Comparison of ENCODE assay signal across 11 mouse cellular contexts in genomic region chr7:44633407-44633806, GRCm38 (mm10). TPM values are rescaled to one million over a fixed set of nuclear protein-coding genes. Genes with fewer than 3 reads are reported as not detected.
DNase-seq lines count a peak whose midpoint lies in the region; ATAC-seq lines count a peak whose summit lies in the region.
"Had no signal": no experiment of that assay in that cellular context is flagged by ENCODE, and none has a peak within 500 bp of the region (broad histone marks: within the 10 kb centered on the region; RNA-seq: fewer than 3 reads in every experiment).

No protein-coding gene starts in this region.

- intact Hi-C loops in heart, postnatal 14 days (cut with DNase I) = no loop called here
- intact Hi-C loops in heart, postnatal 25 days (cut with DNase I) = no loop called here

- H3K27ac ChIP-seq in embryonic facial prominence, embryonic 11.5 days (replicated peaks; ENCODE audit: low read depth, low read length) = no peak overlapping the region
- H3K27ac ChIP-seq: heart, embryonic 13.5 days had no signal

- WGBS in embryonic facial prominence, embryonic 11.5 days = 16% methylated on average over 15 of the region's 15 CpGs

- H3K4me2 ChIP-seq in embryonic facial prominence, embryonic 11.5 days (ENCODE audit: low read depth, low read length) = no peak overlapping the region
- H3K4me2 ChIP-seq: heart, embryonic 13.5 days had no signal

- no peak overlapping the region for H3K4me3 ChIP-seq in embryonic facial prominence, embryonic 11.5 days (ENCODE audit: low read depth, low read length)
- H3K4me3 ChIP-seq: heart, embryonic 13.5 days had no signal

- no peaks in the 10 kb centered on the region for H3K36me3 ChIP-seq in embryonic facial prominence, embryonic 11.5 days (replicated peaks; ENCODE audit: control insufficient read depth, insufficient read depth, low read depth, low read length)
- H3K36me3 ChIP-seq: heart, embryonic 13.5 days had no signal

- no peak overlapping the region for H3K9ac ChIP-seq in embryonic facial prominence, embryonic 11.5 days (replicated peaks; ENCODE audit: low read length)
- H3K9ac ChIP-seq: heart, embryonic 13.5 days had no signal

- ATAC-seq in embryonic facial prominence, embryonic 11.5 days (replicated peaks; ENCODE audit: insufficient number of reproducible peaks, low FRiP score, low TSS enrichment, low read depth) = no peak
- ATAC-seq in inflammation-experienced regulatory T-cells, adult 6 months = no peak

- no peaks in the 10 kb centered on the region for H3K4me1 ChIP-seq in embryonic facial prominence, embryonic 11.5 days (ENCODE audit: control insufficient read depth, insufficient read depth, low read length)
- H3K4me1 ChIP-seq: heart, embryonic 13.5 days had no signal

- peak; percentile 13 to 45 for DNase-seq in heart, postnatal 14 days
- DNase-seq in heart, postnatal 25 days (ENCODE audit: low spot score) = no peak
- DNase-seq in lung, postnatal 10 days = peak; percentile 35
- DNase-seq in lung, adult 18-20 months = no peak
- DNase-seq in R1 (ENCODE audit: low read depth, low spot score) = peak; percentile 69
- DNase-seq in embryonic facial prominence, embryonic 11.5 days (ENCODE audit: low spot score) = peak; percentile 35
- no peak for DNase-seq in frontal cortex, postnatal 25 days (ENCODE audit: low spot score in 2 of 2)

- peaks cover 4% of the 10 kb centered on the region; the same call in 1 of the 2 replicates for H3K27me3 ChIP-seq in embryonic facial prominence, embryonic 11.5 days (ENCODE audit: control insufficient read depth, insufficient read depth, low read length)

- no peaks in the 10 kb centered on the region for H3K9me3 ChIP-seq in embryonic facial prominence, embryonic 11.5 days (replicated peaks; ENCODE audit: control insufficient read depth, low read length)
- H3K9me3 ChIP-seq: heart, embryonic 13.5 days had no signal

RNA-seq across cellular contexts. Expression of gene Myh14, which starts 37.2 kb away (rescaled TPM):
- 10 to 100 TPM; 55.0 to 72.4 TPM for total RNA-seq in heart, postnatal 14 days (2021)
- 10 to 100 TPM; 72.2 to 80.8 TPM for total RNA-seq in heart, postnatal 25 days (2021)
- polyA plus RNA-seq in embryonic facial prominence, embryonic 11.5 days (2014; fragmentation: Nextera tagmentation; extraction: Ambion mirVana) = 2.1 and 4.5 TPM in 2 replicates
- polyA plus RNA-seq in inflammation-experienced regulatory T-cells, adult 6 months (2017; shearing (Covaris generic)) = not detected
- total RNA-seq: neutrophil, adult 5-6 weeks had no signal

RNA-seq across cellular contexts. Expression of gene Kcnc3, which starts 42.9 kb away (rescaled TPM):
- 1 to 10 TPM; 1.3 to 1.5 TPM for total RNA-seq in heart, postnatal 14 days (2021)
- total RNA-seq in heart, postnatal 25 days (2021) = 1 to 10 TPM; 1.9 to 2.3 TPM
- 0.32 and 0.39 TPM in 2 replicates for polyA plus RNA-seq in embryonic facial prominence, embryonic 11.5 days (2014; fragmentation: Nextera tagmentation; extraction: Ambion mirVana)
- polyA plus RNA-seq in inflammation-experienced regulatory T-cells, adult 6 months (2017; shearing (Covaris generic)) = not detected
- polyA plus RNA-seq: thymus, postnatal 0 days had no signal

Comparison
In these comparisons a context has a peak if more than half of its experiments do, and no peak if none do; other contexts are left out.
1. DNase-seq: peak in heart, postnatal 14 days (2 of 2), lung, postnatal 10 days (single experiment), R1 (single experiment) and embryonic facial prominence, embryonic 11.5 days (single experiment); none in heart, postnatal 25 days (single experiment), lung, adult 18-20 months (0 of 2) and frontal cortex, postnatal 25 days (0 of 2).